Mouse (Mus musculus) CD4-positive naive resting alpha-beta T cell, adult 76 days (primary cell): ENCODE results near the gene Npat. TPM values are rescaled to one million over a fixed set of nuclear protein-coding genes. Genes with fewer than 3 reads are reported as not detected.

Experiments used
- total RNA-seq: library from RNA; stranded (reverse); gene quantifications from one replicate; pipeline ENCODE4 v1.2.4, GENCODE M21; 2023

Npat gene
- 22.6 TPM for total RNA-seq

DNA sequence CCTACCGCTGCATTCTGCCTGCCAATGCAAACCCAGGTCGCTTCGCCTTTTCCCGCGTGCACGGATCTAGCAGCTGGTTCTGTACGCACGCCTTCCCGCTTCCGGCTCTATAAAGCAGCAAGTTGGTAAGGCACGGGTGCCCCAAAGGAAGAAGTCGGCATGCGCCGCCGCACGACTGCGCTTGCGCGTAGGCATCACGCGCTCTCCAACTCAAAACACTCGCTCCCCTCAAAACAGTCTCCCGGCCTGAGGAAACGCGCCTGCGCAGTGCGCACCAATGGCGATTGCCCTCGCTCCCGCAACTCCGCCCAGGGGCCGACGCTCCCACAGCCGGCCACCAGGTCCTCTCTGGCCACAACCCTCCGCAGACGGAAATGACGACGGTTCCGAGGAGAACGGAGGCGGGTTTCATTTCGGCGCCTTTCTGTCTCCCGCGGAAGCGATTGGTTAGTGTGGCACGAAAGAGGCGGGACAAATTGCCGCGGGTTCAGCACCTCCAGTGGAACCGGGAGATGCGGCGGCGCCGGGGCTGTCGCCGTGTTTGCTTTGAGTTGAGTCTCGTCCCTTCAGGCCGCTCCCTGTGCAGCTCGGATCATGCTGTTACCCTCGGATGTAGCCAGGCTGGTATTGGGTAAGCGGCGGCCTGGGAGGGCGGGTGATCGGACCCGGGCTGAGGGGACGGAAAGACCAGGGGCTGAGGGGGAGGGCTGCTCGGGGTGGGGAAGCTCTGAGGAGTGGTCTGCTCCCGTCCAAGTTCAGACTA, at the start of gene Npat, which contains the start of gene Atm:
Gene Npat, plus strand, starts transcription at position 490 of the 763 bp plus-strand sequence.
Gene Atm, minus strand, starts transcription at position 183 of the 763 bp plus-strand sequence.

DNA sequence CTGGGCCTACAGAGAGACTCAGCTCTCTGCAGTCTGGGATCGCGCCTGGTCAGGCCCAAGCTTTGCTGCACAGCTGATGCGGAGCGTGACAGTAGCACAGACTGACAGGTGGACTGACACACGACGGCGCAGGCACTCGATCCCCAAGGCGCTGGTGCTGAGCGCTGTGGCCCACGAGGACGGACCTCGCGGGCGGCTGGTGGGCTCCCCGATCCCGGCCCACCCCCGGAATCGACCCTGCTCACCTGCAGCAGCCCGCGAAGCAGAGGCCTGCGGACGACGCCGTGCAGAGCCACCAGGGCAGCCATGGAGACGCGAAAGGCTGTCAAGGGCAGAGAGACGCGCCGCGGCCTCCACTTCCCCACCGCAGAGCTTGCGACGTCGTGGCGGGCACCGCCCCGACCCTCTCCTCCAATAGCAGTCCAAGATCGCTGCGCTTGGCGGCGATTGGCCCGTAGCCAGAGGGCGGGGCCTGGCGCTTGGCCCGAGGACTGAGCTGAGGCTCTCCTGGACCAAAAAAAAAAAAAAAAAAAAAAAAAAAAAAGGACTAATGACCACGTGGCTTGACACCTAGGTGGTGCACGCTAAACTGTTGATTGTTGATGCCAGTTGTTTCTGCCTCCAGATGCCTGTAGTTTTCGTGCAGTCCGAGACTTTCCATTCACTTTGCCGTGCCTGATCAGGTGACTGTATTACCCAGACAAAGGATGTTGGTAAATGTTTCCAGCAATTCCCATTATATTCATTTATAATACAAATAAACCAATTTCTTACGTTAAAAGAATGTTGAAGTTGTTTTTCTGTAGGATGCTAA, 73.3 kb downstream of the Npat start, which contains the start of gene Acat1:
Gene Acat1, minus strand, starts transcription at position 415 of the 814 bp plus-strand sequence.

Other genes starting within 250 kb of the Npat start
- 0.32 TPM for gene Exph5, start 235.4 kb upstream of the Npat start, total RNA-seq
- gene Kdelc2, start 153.0 kb upstream of the Npat start, total RNA-seq, result 0.59 TPM
- not detected for gene 4930550C14Rik, start 134.7 kb upstream of the Npat start, total RNA-seq
- gene Atm, start 307 bp upstream of the Npat start, total RNA-seq, result 63.6 TPM
- 34.2 TPM for gene Acat1, start 73.3 kb downstream of the Npat start, total RNA-seq
- 27.5 TPM for gene Cul5, start 133.0 kb downstream of the Npat start, total RNA-seq
- gene Rab39, start 169.2 kb downstream of the Npat start, total RNA-seq, result 0.67 TPM
- gene Slc35f2, start 234.5 kb downstream of the Npat start, total RNA-seq, result 8.9 TPM